Mouse (Mus musculus) E14TG2a.4 (cell line): ENCODE measurements around the gene Cdk5r1.

Source experiments
- CTCF ChIP-seq: conservative IDR thresholded peaks from 2 replicates; pipeline ENCODE4 v1.5.1; 2014; ENCODE audit warnings: low read length
- POU5F1 ChIP-seq: IDR thresholded peaks from 2 replicates; pipeline ENCODE4 v1.6.1; 2014; ENCODE audit warnings: low read length, borderline replicate concordance

- TF ChIP-seq CTCF (no peak), POU5F1 (no peak)
Measured at GRCm38 (mm10) chr11:80479906-80480866, 3.4 kb downstream of the Cdk5r1 start.
